ENCODE assay signal across 8 mouse cellular contexts in genomic region chr17:35918276-35919059, GRCm38 (mm10). TPM values are rescaled to one million over a fixed set of nuclear protein-coding genes. Genes with fewer than 3 reads are reported as not detected.
DNase-seq lines count a peak whose midpoint lies in the region; ATAC-seq and TF ChIP-seq lines count a peak whose summit lies in the region.

No protein-coding gene starts in this region.

- peak overlapping the region; percentile 91 for H3K4me2 ChIP-seq in forebrain, embryonic 16.5 days (ENCODE audit: low read length)
- H3K4me2 ChIP-seq in lung, embryonic 14.5 days: peak overlapping the region; percentile 100

- H3K9ac ChIP-seq in forebrain, embryonic 16.5 days (replicated peaks; ENCODE audit: low read depth, low read length): peak overlapping the region; percentile 96
- peak overlapping the region; percentile 96 for H3K9ac ChIP-seq in lung, embryonic 14.5 days

- WGBS in lung, adult 2 months: under 1% methylated on average over 11 of the region's 11 CpGs
- WGBS in forebrain, embryonic 16.5 days: under 1% methylated on average over 11 of the region's 11 CpGs
- WGBS in lung, embryonic 14.5 days: 1% methylated on average over 11 of the region's 11 CpGs

- no peaks in the 10 kb centered on the region for H3K36me3 ChIP-seq in forebrain, embryonic 16.5 days (ENCODE audit: control insufficient read depth, insufficient read depth)
- H3K36me3 ChIP-seq in lung, embryonic 14.5 days (ENCODE audit: insufficient read depth): peaks cover 29% of the 10 kb centered on the region

- peak overlapping the region; percentile 99 for H3K27ac ChIP-seq in forebrain, embryonic 16.5 days (ENCODE audit: low read length)
- H3K27ac ChIP-seq in lung, embryonic 14.5 days (ENCODE audit: low read depth): peak overlapping the region; percentile 99

- peaks cover 27% of the 10 kb centered on the region for H3K4me1 ChIP-seq in lung, adult 2 months (ENCODE audit: control insufficient read depth, insufficient read depth, low read length)
- peaks cover 35% of the 10 kb centered on the region for H3K4me1 ChIP-seq in forebrain, embryonic 16.5 days (replicated peaks; ENCODE audit: control insufficient read depth, insufficient read depth, low read length)
- peaks cover 11% of the 10 kb centered on the region for H3K4me1 ChIP-seq in lung, embryonic 14.5 days (ENCODE audit: insufficient read depth)

- TF ChIP-seq CTCF in lung, adult 2 months (IDR thresholded peaks at IDR 0.05; ENCODE audit: insufficient read depth, low read length): no peak
- TF ChIP-seq CTCF in brain, embryonic 14.5 days (IDR thresholded peaks at IDR 0.05; ENCODE audit: borderline replicate concordance, extremely low read depth, insufficient read depth, insufficient read length): no peak
- no peak for TF ChIP-seq CTCF in lung, embryonic 14.5 days (IDR thresholded peaks at IDR 0.05; ENCODE audit: low read depth)

- H3K9me3 ChIP-seq in forebrain, embryonic 16.5 days (ENCODE audit: control insufficient read depth, low read length): no peaks in the 10 kb centered on the region
- H3K9me3 ChIP-seq in lung, embryonic 14.5 days (ENCODE audit: low read depth, low read length): no peaks in the 10 kb centered on the region

- no peaks in the 10 kb centered on the region for H3K27me3 ChIP-seq in forebrain, embryonic 16.5 days (replicated peaks; ENCODE audit: control insufficient read depth, insufficient read depth, low read length)
- no peaks in the 10 kb centered on the region for H3K27me3 ChIP-seq in lung, embryonic 14.5 days (ENCODE audit: insufficient read depth, low read length)

- peak; percentile 52 for DNase-seq in lung, adult 2 months
- DNase-seq in lung, adult 18-20 months: no peak
- peak; percentile 90 for DNase-seq in brain, embryonic 14.5 days (ENCODE audit: low read depth)
- peak; percentile 47 for DNase-seq in kidney, adult 11 months
- peak; percentile 81 for DNase-seq in lung, embryonic 14.5 days
- peak; percentile 41 for DNase-seq in retina, postnatal 7 days (ENCODE audit: low read depth, low spot score)

- ATAC-seq in forebrain, embryonic 16.5 days: no peak
- no peak for ATAC-seq in lung, embryonic 14.5 days (ENCODE audit: insufficient read depth)
- no peak for ATAC-seq in megakaryocyte-erythroid progenitor cell, adult 5-6 weeks (replicated peaks; ENCODE audit: low FRiP score, low TSS enrichment, poor library complexity, severe bottlenecking)

- peak; percentile 52; the same call in 1 of the 2 replicates for TF ChIP-seq POLR2A in lung, adult 2 months (IDR thresholded peaks at IDR 0.05; ENCODE audit: borderline replicate concordance, extremely low read depth, low read depth, low read length)
- no peak for TF ChIP-seq POLR2A in brain, embryonic 14.5 days (IDR thresholded peaks at IDR 0.05; ENCODE audit: borderline replicate concordance, extremely low read depth, insufficient read depth, insufficient read length, poor library complexity, severe bottlenecking)

- peak overlapping the region; percentile 99 for H3K4me3 ChIP-seq in lung, adult 2 months (replicated peaks; ENCODE audit: extremely low read depth, low read depth, low read length)
- peak overlapping the region; percentile 75 for H3K4me3 ChIP-seq in forebrain, embryonic 16.5 days (replicated peaks; ENCODE audit: low read length)
- peak overlapping the region; percentile 79 for H3K4me3 ChIP-seq in lung, embryonic 14.5 days (ENCODE audit: low read depth, low read length)

RNA-seq across cellular contexts. Expression of gene Ppp1r10, which starts 2.2 kb away (rescaled TPM):
- polyA plus RNA-seq in lung, adult 2 months (2012; rRNA removed): 27.4 and 28.6 TPM in 2 replicates
- polyA plus RNA-seq in brain, embryonic 14.5 days (2012; rRNA removed): 52.8 and 60.8 TPM in 2 replicates
- 47.0 and 50.7 TPM in 2 replicates for polyA plus RNA-seq in forebrain, embryonic 16.5 days (2015; fragmentation: Nextera tagmentation; extraction: Ambion mirVana)
- polyA plus RNA-seq in lung, embryonic 14.5 days (2014; fragmentation: Nextera tagmentation; extraction: Ambion mirVana): 36.3 and 38.5 TPM in 2 replicates
- 80.8 and 95.1 TPM in 2 replicates for total RNA-seq in megakaryocyte-erythroid progenitor cell, adult 5-6 weeks (2014; fragmentation: Nextera tagmentation)
- 86.4 and 103 TPM in 2 replicates for total RNA-seq in megakaryocyte-erythroid progenitor cell, adult 5-6 weeks (2017)

RNA-seq across cellular contexts. Expression of gene Mrps18b, which starts 2.3 kb away (rescaled TPM):
- polyA plus RNA-seq in lung, adult 2 months (2012; rRNA removed): 30.4 and 43.8 TPM in 2 replicates
- 43.9 and 51.4 TPM in 2 replicates for polyA plus RNA-seq in brain, embryonic 14.5 days (2012; rRNA removed)
- 50.8 and 55.6 TPM in 2 replicates for polyA plus RNA-seq in forebrain, embryonic 16.5 days (2015; fragmentation: Nextera tagmentation; extraction: Ambion mirVana)
- 84.5 and 89.1 TPM in 2 replicates for polyA plus RNA-seq in lung, embryonic 14.5 days (2014; fragmentation: Nextera tagmentation; extraction: Ambion mirVana)
- total RNA-seq in megakaryocyte-erythroid progenitor cell, adult 5-6 weeks (2014; fragmentation: Nextera tagmentation): 140 and 175 TPM in 2 replicates
- total RNA-seq in megakaryocyte-erythroid progenitor cell, adult 5-6 weeks (2017): 72.7 and 92.6 TPM in 2 replicates

RNA-seq across cellular contexts. Expression of gene Atat1, which starts 8.6 kb away (rescaled TPM):
- 49.4 and 57.7 TPM in 2 replicates for polyA plus RNA-seq in lung, adult 2 months (2012; rRNA removed)
- 638 and 656 TPM in 2 replicates for polyA plus RNA-seq in brain, embryonic 14.5 days (2012; rRNA removed)
- polyA plus RNA-seq in forebrain, embryonic 16.5 days (2015; fragmentation: Nextera tagmentation; extraction: Ambion mirVana): 423 and 493 TPM in 2 replicates
- polyA plus RNA-seq in lung, embryonic 14.5 days (2014; fragmentation: Nextera tagmentation; extraction: Ambion mirVana): 72.2 and 77.9 TPM in 2 replicates
- total RNA-seq in megakaryocyte-erythroid progenitor cell, adult 5-6 weeks (2014; fragmentation: Nextera tagmentation): 23.1 and 31.9 TPM in 2 replicates
- 3.0 and 4.3 TPM in 2 replicates for total RNA-seq in megakaryocyte-erythroid progenitor cell, adult 5-6 weeks (2017)

RNA-seq across cellular contexts. Expression of gene 2310061I04Rik, which starts 21.2 kb away (rescaled TPM):
- polyA plus RNA-seq in lung, adult 2 months (2012; rRNA removed): 36.1 and 38.1 TPM in 2 replicates
- polyA plus RNA-seq in brain, embryonic 14.5 days (2012; rRNA removed): 83.5 and 92.4 TPM in 2 replicates
- 34.5 and 49.5 TPM in 2 replicates for polyA plus RNA-seq in forebrain, embryonic 16.5 days (2015; fragmentation: Nextera tagmentation; extraction: Ambion mirVana)
- polyA plus RNA-seq in lung, embryonic 14.5 days (2014; fragmentation: Nextera tagmentation; extraction: Ambion mirVana): 21.0 and 25.4 TPM in 2 replicates
- 107 and 160 TPM in 2 replicates for total RNA-seq in megakaryocyte-erythroid progenitor cell, adult 5-6 weeks (2014; fragmentation: Nextera tagmentation)
- total RNA-seq in megakaryocyte-erythroid progenitor cell, adult 5-6 weeks (2017): 8.1 and 10.9 TPM in 2 replicates

RNA-seq across cellular contexts. Expression of gene Dhx16, which starts 38.8 kb away (rescaled TPM):
- polyA plus RNA-seq in lung, adult 2 months (2012; rRNA removed): 62.8 and 70.1 TPM in 2 replicates
- 66.0 and 71.9 TPM in 2 replicates for polyA plus RNA-seq in brain, embryonic 14.5 days (2012; rRNA removed)
- 40.4 and 42.2 TPM in 2 replicates for polyA plus RNA-seq in forebrain, embryonic 16.5 days (2015; fragmentation: Nextera tagmentation; extraction: Ambion mirVana)
- 40.8 and 42.9 TPM in 2 replicates for polyA plus RNA-seq in lung, embryonic 14.5 days (2014; fragmentation: Nextera tagmentation; extraction: Ambion mirVana)
- total RNA-seq in megakaryocyte-erythroid progenitor cell, adult 5-6 weeks (2014; fragmentation: Nextera tagmentation): 132 and 133 TPM in 2 replicates
- 51.3 and 68.8 TPM in 2 replicates for total RNA-seq in megakaryocyte-erythroid progenitor cell, adult 5-6 weeks (2017)

Comparison
In these comparisons a context has a peak if more than half of its experiments do, and no peak if none do; other contexts are left out.
1. DNase-seq: peak in lung, adult 2 months (single experiment), brain, embryonic 14.5 days (single experiment), kidney, adult 11 months (single experiment), lung, embryonic 14.5 days (single experiment) and retina, postnatal 7 days (single experiment); none in lung, adult 18-20 months (0 of 2).
2. Peak in every context shown above with its lines, with median percentiles within 50 percentile points of each other: H3K4me3 ChIP-seq.